Mouse (Mus musculus) layer of hippocampus, postnatal 10 days (tissue): ENCODE results near the gene Pcca. TPM values are rescaled to one million over a fixed set of nuclear protein-coding genes. Genes with fewer than 3 reads are reported as not detected.

Experiments used
- DNase-seq, 2 experiments: peaks; one replicate each; pipeline ENCODE4 v3.0.0; 2021; ENCODE audit warnings: low spot score in 2 of 2
- total RNA-seq, 2 experiments: library from RNA; stranded (reverse); gene quantifications; 2 replicates each; pipeline ENCODE4 v1.2.3; 2021

Gene Pcca
- total RNA-seq, 2 experiments from 2014 or later: 32.5 to 49.2 TPM

DNA sequence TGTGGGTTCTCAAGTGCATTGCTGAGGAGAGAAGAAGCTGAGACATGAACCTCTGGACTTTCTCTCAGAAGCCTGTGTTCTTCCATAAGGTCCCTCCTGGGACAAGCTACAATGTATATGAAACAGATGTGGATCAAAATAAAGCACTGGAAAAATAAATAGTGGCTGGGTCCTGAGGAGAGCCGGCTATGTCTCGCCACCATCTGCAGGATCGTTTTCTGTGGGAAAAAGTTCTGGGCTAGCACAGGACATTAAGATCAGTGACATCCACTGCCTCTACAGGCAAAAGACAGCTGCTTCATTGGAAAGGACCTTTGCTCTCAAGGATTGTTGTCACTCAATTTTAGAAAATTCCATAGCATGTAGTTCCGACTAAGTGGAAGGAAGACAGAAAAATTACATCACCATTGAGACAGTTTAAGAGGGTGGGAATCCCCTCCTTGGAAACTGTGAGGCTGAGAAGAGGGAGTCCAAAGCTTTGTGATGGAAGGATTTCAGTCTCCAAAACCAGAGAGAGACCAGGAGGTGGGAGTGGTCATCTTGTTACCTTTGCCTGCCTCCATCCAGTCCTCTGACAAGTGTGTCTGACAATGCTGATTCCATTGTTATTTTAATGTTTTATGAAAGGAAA is 196.9 kb downstream of the Pcca start:
- no peak for DNase-seq

DNA sequence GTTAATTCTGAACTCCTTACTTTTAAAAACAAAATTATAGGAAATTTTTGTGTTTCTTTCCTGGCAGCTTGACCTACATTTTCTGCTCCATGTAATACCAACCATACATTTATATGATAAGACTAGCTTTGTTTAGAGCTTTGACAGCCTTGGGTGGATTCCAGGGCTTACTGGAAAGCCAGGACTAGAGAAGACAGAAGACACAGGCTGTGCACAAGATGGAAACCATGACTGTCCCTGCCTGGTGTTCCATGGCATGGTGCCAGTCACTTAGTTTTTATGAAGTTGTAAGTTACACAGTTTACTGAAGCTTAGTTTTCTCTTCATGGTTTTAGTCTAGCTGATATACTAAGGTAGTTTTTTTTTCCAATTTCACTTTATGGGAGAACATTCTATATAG is 202.7 kb downstream of the Pcca start:
- DNase-seq: no peak

DNA sequence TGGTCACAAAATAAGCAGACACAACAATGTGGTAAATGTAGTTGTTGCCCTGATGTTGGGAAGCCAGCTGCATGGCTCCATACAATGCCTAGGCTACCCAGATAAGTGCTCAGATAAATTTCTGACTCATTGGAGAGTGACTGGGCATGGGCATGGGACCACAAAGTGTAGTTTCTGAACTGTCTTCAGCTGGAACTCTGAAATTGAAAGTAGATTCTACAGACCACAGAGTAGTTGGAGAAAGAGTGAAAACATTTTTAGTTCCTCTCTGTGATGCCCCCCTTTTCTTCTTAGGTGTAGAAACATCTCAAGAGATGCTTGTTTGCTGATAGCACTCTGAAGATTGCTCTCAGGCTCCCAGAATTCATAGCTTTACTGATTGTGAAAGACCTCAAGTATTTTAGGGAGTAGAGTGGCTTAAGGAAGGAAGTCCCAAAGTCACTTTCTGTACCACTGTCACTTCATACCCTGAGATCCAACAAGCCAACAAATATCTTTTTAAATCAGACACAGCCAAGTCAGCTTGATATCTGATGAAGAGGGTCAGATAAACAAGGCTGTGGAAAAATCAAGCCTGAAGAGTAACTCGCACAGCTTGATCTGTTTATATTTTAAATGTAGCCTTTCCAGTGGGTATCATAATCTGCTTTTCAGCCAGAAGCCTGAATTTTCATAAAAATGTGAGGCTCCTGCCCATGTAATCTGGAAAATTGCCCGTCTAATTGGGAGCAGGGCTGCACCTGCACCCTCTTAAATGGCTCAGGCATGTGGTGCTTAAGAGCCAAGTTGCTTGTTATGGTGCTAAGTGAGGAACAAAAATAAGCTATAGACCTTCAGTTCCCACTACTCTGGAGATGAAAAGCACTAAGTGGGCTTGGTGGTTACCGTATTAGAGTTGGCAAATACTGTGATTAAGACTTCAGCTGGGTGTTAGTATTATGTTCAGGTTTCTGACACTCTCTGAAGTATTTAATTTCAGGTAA is 214.0 kb downstream of the Pcca start:
- no peak for DNase-seq

DNA sequence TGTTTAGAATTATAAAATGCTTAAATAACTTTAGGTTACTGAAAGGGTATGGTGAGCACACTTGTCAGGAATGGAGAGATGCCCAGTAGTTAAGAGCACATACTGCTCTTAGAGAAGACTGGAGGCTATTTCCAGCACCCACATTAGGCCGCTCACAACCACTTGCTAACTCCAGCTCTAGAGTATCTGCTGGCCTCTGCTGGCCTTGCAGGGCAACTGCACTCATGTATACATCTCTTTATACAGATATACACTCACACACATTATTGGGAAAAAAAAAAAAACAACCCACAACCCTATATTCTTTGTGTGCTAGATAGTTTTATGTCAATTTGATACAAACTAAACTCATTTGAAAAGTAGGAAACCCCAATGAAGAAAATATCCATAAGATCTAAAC is 217.4 kb downstream of the Pcca start:
- no peak for DNase-seq

DNA sequence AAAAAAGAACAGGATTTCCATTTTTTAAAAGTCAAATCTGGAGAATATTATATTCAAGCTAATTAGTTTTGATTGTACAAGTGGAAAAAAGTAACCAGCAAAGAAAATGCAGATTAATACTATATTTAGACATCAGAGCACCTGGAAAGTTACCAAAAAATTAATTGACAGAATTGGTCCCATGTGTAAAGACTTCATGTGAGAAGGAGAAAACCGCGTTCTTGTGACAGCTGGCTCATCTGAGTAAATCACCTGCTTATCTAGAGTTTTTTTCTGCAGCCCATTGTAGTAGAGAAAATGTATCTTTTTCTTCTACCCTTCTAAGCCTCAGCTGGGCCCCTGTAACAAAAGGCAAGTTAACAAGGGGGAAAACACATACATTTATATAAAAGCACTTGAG is 219.2 kb downstream of the Pcca start:
- DNase-seq: no peak

DNA sequence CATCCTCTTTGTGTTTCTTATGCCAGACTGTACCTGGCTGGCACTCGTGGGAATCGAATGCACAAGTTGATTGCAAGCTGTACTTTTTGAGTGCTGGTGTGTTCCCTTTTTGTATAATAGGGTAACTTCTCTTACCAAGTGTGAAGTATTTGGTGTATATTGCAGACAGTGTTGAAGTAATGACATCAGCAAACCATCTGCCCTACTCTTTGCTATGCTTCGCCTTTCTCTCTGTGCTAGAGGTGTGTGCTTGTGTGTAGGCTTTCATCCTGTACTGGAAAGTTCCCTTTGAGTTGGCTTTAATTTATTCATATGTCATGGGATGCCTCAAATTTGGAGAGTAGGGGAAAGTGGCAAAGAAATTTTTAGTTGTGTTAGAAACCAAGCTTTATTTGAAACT is 220.2 kb downstream of the Pcca start:
- no peak for DNase-seq

DNA sequence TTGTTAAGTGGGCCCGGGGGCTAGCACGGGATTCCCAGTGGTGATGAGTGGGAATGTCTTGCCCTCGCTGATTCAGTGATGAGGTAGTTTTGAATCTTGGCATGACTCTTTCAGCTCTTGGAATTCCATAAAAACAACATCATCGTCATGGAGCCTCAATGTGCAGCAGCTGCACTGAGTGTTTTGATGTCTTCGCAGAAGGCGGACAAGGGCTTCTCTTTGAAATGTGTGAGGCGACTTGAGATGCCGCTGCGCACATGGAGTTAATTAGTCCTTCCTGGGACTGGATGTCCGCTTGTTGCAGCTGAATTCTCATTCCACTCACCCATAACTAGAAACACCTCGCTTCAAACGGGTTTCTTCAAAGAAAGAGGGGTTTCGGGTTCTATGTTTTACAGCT is 221.4 kb downstream of the Pcca start:
- DNase-seq: no peak

DNA sequence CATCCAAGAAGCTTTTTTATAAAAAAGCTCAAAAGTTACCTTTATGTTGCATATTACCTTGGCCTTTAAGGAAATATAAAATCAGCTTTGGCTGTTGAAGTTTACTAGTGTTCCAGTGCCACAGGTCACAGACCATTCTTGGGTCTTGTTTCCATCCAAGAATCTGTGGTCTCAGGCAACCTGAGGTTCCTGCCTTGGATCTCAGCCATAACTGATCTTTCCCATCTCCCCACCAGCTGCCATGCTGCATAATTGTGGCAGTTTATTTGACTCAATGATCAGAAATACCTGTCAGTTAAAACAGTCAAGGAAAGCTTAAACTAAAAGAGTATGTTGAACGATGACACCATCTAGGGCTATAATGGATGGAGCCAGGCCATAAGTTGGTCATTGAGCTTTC is 222.5 kb downstream of the Pcca start:
- DNase-seq: no peak

DNA sequence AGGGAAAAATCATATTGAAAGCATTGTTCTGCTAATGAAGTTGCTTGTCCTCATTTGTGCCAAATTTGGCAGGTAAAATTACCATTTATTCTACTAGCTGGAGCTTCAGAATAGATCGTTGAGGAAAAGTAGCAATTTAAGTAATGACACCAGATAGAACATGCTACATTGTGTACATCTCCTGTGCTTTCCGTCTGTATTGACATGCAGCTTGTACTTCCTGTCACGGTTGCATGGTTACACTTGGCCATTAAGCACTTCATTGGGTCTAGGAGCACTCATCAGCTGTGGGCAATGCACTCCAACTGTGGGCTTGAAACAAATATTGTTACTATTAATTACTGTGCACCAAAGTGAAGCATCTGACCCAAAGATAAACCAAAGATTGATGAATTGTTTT is 225.8 kb downstream of the Pcca start:
- no peak for DNase-seq

DNA sequence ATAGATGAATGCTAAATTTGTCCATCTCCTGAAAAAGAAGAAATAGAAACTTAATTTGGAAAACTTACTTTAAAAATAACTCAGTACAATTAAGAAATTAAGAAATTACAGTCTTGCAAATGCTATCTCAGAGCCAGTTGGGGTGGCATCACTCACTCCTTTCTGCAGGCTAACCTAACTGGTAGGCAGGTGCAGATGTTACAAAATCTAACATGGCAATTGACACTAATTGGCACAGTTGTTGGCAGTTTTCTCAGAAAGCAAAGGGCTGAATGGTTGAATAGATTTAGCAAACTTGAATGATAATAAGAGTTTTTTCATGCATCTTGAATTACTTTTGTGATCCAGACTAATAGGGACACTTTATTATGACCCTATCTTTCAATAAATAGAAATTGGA is 226.7 kb downstream of the Pcca start:
- no peak for DNase-seq

DNA sequence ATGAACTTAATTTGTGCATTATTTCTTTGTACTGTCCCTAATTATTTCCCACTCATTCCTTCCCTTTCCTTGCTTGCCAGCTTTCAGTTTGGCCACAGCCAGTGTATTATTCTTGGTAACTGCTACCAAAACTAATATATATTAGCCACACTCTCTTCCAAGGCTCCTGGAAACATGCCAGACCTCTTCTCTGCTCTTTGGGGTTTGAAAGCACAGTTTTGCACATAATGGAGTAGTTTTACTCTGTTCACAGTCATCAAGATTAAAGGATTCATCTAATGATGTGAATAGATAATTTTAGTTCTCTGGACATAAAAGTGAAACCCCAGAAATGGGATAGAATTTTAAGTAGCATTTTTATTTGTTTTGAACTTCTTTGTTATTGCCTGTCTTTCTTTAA is 228.5 kb downstream of the Pcca start:
- DNase-seq: no peak

DNA sequence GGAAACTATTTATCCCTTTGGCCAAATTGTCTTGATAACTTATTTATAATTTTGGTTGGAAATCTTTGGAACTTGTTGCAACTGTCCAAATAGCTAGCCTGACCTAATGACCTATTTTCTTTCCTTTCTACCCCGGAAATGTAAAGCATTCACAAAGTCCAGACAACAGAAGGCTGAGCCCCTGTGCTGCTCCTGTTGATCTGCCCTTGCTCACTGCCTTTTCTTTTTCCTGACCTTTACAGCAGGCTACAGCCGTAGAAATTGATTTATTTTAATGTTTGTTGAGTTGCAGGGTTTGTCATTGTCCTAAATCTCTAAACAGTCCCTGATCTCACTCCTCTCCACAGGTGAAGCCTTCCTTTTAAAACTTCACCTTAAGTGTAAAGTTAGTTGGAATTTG is 231.8 kb downstream of the Pcca start:
- no peak for DNase-seq

DNA sequence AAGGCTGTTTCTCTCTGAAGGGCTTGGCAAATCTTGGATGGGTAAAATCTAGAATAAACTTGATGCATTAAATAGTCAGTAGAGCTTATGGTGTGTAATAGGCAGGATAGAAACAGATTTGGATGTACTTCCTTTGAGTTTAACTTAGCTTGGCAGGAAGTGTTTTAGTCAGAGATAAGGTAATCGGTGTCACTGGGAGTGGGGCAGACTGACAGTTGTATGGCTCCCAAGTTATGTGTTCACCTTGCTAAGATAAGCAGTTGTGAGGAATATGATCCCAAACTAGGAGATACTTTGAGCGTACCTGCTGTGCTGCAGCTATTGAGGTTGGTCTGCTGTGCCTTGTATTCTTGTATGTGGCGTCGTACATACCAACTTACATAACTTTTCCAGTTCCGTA is 232.3 kb downstream of the Pcca start:
- no peak for DNase-seq

DNA sequence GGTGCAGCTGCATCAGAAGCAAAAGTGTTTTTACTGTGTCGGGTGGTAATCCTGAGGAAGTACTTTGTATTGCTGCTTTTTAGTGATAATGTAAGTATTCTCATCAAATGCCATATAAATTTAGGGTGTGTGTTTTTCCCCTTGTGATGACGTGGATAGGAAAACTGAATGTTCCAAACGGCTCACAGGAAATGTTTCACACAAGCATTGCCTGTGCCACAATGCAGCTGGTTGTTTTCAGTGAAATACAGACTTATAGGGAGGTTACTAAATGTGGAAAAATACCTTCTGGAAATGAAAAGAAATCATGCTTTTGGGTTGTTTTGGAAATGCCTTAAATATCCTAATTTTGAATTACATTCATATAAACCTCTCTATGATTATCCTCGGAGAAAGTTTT is 250.6 kb downstream of the Pcca start:
- no peak for DNase-seq

DNA sequence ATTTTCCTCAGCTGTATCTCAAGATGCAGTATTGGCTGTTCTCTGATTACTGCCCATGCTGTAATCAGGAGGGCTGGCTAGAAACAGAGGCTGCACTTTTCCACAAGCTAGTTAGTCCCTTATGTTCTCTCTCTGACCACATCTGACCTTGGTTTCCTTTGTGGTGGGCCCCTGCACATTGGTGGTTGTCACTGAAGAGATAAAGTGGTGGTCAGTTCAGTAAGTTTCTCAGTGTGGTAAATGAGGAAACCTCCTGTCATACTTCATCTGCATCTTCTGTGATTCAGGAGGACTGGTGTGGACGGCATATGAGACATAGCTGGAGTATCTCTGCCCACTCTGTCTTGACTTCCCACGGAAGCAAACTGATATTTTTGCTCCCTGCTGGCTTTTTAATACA is 254.1 kb downstream of the Pcca start:
- no peak for DNase-seq

DNA sequence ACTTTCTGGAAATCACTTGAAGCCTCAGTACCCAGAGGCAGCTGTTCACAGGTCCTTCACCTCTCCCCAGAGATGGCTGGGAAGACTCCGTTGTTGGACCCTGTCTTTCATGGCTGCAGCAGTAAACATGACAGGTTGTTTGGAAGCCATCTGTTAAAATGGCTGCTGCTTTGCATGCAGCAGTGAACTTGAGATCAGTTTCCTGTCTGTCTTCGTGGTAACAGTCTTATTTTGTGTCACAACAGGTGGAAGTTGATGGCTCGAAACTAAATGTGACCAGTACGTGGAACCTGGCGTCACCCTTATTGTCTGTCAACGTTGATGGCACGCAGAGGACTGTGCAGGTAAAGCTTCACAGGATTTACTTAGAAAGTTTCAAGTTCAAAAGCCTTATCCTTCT is 256.0 kb downstream of the Pcca start:
- no peak for DNase-seq

DNA sequence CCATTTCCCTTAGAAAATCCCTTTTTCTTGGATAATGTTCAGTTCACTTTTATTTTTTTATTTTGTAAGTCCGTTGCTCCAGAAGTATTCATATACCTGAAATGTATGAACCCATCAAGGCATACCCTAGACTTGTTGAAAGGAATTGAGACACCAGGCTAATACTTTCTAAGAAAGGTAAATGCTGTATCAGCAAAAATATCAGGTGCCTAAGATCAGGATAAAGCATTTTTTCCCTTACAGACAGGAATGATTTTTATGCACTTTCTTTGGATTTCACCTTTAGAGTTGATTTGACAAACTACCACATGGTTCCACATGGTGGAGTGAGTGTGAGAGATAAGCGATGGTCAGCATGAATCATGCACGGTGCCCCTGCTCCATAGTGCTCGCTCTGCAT is 259.2 kb downstream of the Pcca start:
- DNase-seq: no peak

DNA sequence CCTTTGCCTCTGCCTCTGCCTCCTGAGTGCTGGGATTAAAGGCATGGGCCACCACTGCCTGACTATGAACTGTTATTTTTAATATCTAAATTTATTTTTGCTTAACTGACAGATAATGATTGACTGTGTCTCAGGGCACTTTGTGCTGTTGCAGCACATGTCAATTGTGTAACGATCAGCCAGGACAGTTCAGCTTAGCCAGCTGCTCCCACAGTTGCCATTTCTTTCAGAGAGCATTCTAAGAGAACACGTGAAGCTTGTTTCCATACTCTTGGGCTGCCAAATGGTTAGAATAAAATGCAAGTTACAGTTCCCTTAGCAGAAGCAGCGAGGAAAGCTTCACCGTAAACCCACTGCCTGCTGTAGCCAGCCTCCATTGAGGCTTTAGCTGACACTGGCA is 266.2 kb downstream of the Pcca start:
- no peak for DNase-seq

DNA sequence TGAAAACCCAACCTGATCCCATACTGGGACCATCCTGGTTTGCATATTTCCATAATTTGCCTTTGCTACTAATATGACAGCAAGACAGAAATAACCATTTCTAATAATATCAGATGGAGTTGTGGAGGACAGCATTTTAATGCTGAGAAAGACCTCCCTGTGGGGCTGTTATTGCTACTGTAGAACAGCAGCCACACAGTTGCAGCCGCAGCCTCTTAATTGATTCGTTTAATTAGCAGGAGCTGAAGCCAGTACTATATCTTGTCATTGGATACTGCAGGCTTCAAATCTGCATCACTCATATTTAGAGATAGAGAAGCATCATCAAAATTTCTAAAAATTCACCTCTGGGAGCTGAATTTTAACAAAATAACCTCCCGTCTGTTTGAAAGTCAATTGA is 286.9 kb downstream of the Pcca start:
- DNase-seq: no peak

DNA sequence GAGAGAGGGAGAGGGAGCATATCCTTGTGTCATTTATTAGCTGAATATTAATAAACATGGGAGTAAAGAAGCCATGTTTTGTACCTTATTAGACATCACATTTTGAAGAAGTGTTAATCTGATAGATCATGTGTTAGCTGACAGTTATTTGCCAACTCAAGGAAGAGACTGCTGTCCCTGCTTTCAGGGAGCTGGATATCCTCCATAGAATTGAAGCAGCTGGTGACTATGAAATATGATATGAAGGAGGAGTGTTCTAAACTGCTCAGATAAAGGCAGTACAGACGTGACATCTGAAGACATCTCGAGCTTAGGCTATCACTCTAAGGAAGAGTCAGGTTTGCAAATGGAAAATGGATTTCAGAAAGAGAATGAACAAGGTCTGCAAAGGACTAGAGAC is 289.7 kb downstream of the Pcca start:
- no peak for DNase-seq

DNA sequence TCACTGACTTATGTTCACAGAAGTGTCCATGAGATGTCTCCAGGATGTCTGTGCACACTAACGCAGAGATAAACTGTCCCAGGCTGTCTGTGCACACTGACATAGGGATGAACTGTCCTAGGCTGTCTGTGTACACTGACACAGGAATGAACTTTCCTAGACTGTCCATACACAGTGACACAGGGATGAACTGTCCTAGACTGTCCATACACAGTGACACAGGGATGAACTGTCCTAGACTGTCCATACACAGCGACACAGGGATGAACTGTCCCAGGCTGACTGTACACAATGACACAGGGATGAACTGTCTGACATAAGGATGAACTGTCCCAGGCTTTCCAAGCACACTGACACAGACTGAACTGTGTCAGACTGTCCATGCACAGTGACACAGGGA is 291.3 kb downstream of the Pcca start:
- DNase-seq: no peak

DNA sequence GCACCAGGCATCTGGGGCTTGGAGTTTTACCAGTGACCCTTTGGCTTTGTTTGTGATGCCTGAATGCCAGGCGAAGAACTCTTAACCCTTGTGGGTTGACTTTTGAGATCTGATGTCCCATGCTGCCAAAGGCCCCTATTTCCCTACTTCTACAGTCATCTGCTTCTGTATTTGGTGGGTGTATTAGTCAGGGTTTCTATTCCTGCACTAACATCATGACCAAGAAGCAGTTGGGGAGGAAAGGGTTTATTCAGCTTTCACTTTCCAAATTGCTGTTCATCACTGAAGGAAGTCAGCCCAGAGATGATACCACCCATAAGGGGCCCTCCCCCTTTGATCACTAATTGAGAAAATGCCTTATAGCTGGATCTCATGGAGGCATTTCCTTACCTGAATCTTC is 296.3 kb downstream of the Pcca start:
- no peak for DNase-seq

DNA sequence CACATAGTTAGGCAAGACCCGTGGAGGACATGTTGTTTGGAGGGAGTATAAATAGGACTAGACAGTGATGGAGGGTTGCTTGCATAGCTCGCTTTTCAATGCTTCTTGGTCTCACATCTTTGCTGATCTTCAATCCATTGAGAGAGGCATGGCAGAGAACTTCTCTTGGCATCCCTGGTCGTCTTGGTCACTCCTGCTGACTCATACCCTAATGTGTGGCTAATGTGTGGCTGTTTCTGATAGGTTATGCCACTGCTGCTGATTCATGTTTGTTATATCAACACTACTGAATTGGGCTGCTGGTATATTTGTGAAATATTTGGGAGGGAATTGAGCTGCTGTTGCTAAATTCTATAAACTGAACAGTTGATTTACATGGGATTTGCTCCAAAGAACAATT is 299.5 kb downstream of the Pcca start:
- no peak for DNase-seq
